Mouse (Mus musculus) spleen, postnatal 14 days (tissue): ENCODE measurements around the gene Vps36.
A peak's percentile ranks its signal among the peaks of the same experiment; 100 is the strongest.

Experiments used
- DNase-seq, 2 experiments: peaks; one replicate each; pipeline ENCODE4 v3.0.0; 2021 to 2022; ENCODE audit warnings: low spot score in 2 of 2

Gene Vps36

DNA sequence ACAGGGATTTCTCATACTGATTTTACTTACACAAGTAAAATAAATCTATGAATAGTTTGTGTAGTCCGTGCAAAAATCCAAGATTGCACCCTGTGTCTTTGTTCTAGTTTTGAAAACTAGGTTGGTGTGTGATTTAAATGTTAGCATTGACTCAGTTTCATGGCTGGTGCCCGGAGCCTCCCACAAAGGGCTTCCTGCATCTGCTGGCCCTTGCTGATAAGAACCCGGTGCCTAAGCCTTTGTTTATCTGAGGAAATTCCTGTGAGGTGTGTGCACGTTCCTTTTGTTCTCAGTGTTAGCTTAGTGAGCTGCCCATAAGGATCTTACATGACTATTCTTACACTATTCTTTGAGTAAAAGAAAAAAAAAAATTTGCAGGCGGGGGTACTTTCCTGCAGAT is 16.4 kb downstream of the Vps36 start:
- DNase-seq, result no peak

- DNase-seq, result no peak
These were observed 22.2 kb downstream of the Vps36 start for GRCm38 (mm10) chr8:22214826-22215225.

DNA sequence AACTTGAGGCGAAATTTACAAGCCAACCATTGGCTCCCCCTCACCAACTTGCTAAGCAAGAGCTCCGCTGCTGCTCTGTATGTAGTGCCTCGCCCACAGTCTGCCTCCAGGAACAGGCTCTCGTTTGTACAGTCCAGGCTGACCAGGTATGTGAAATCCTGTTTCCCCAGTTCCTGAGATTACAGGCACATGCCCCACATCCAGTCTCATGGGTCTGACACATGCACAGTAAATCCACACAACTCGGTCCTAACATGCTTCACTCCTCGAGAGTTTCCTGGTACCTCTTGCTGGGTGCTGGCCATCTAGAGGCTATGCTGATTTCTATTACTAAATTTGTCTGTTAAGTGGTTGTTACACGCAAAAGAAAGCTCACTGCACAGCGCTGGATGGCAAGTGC is 33.8 kb downstream of the Vps36 start:
- no peak for DNase-seq

DNA sequence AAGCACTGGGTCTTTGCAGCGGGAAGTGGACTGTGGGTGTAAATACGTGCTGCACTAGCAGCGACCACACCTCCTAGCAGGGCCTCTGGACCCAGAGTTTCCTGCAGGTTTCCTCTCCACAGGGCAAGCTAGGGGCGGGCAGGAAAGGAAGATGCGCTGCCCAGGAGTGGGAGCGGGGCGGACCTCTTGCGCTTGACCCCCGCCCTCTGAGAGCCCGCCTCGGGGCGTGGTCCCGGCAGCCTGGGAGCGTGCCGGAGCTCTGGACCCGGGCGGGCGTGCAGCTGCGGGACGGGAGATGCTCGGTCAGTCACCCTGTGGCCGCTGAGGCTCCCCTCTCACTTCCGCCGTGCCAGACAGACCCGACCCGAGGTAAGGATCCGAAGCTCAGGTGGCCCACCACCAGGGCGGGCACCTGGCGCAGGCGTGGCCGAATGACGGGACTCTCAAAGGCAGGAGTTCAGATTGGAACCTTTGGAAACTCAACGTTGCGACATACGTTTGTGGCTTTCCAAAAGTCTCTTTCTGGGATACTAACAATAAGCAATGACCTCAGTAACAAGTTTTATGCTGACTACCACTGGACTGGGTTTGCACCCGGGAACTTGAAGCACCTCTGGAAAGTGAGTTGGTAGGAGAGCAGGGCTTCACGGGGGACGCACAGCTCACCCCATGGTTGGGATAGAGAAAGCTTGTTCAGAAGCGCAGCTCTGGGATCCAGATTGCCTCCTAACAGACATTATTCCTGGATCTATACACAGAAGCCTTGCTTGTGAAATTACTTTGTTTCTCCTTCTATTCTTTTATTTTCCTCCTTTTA is 34.7 kb downstream of the Vps36 start, which contains the start of gene Thsd1:
TSS of gene Thsd1 (plus strand) at position 253 of the 817 bp plus-strand sequence.
- DNase-seq, result peak in 1 of 2 experiments; percentile 5

- DNase-seq, result no peak
These were observed 36.0 kb downstream of the Vps36 start for GRCm38 (mm10) chr8:22228621-22229020.

DNA sequence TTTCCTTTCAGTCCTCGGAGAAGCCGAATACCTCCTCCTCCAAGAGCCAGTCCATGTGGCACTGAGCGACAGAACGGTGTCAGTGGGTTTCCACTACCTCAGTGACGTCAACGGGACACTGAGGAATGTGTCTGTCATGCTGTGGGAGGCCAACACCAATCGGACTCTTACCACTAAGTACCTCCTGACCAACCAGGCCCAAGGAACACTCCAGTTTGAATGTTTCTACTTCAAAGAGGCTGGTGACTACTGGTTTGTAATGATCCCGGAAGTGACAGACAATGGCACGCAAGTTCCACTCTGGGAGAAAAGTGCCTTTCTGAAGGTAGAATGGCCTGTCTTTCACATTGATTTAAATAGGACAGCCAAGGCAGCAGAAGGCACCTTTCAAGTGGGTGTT is 50.4 kb downstream of the Vps36 start:
- no peak for DNase-seq

GRCm38 (mm10) chr8:22245663-22246062 is 53.1 kb downstream of the Vps36 start:
- no peak for DNase-seq

DNA sequence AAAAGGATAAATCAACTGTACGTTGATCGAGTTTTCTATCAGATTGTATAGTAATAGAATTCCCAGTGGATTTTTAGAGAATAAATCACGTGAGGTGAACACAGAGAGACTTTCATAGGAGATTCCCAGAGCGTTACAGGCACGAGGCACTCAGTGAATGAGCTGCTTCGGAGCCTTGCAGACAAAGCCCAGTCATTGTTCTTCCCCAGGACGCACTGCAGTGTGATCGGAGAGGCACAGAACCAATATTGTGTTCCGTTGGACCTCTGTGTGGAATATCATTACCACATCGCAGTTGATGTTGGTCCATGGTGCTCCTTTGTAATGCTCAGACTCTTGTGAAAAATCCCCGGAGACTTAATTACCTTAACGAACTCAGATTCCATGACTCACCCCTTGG is 55.3 kb downstream of the Vps36 start:
- no peak for DNase-seq

- no peak for DNase-seq
These were observed 56.5 kb downstream of the Vps36 start for GRCm38 (mm10) chr8:22249080-22249479.

- DNase-seq, result no peak
These were observed 66.4 kb downstream of the Vps36 start for GRCm38 (mm10) chr8:22258946-22259450.

DNA sequence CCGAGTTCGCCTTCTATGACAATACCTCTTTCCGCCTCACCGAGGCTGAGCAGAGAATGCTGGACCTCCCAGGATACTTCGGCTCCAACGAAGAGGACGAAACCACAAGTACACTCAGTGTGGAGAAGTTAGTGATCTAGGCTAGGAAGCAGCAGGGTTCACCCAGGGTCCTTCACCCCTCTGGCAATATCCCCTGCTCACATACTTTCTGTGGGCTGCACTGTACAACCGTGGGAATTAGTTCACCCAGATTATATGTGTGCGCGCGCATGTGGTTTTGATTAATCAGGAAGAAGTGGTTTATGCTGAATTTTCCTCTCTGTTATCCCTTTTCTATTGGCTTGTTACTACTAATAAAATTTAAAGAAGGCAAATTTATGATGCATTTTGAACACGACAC is 66.9 kb downstream of the Vps36 start:
- DNase-seq, result no peak

GRCm38 (mm10) chr8:22260091-22260722 is 67.6 kb downstream of the Vps36 start:
- no peak for DNase-seq

DNA sequence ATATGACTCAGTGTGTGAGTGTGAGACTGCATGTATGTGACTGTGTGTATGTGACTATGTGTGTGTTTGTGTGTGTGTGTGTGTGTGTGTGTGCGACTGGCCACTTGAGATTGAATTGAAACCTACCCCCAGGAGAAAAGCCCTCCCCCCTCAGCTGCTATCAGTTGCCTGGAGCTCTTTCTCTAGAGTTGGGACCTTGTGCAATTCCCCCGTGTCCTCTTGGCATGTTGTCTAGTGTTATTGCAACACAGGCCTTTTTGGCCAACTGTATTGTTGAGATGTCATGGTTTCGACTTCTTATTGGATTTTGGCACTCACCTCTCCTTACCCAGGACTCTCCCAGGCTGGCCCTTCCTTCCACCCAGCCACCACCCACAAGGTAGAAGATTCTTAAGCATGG is 69.7 kb downstream of the Vps36 start:
- DNase-seq, result no peak

GRCm38 (mm10) chr8:22264292-22264691 is 71.7 kb downstream of the Vps36 start:
- DNase-seq, result no peak

DNA sequence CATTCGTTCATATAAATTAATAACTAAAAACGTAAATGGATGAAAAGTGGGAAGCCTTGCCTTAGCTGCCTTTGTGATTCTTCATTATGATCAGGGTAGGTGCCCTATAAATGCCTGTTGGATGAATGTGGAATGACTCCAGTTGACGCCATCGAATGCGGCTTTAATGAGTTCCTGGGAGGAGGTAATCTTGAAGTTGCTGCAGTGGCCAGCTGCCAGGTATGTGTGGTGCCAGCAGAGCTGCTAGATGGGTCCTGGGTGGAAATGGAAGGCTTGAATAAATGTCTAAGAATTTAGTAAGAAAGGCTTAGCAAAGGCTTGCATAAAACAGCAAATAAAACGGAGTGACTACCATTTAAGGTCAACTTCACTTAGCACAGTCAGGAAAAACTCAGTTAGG is 72.2 kb downstream of the Vps36 start:
- DNase-seq, result no peak

- no peak for DNase-seq
These were observed 72.6 kb downstream of the Vps36 start for GRCm38 (mm10) chr8:22265194-22265593.

- no peak for DNase-seq
These were observed 74.2 kb downstream of the Vps36 start for GRCm38 (mm10) chr8:22266809-22267208.
